Mouse (Mus musculus): ENCODE data around the gene Vstm2b. TPM values are rescaled to one million over a fixed set of nuclear protein-coding genes. Genes with fewer than 3 reads are reported as not detected.

Vstm2b gene
- total RNA-seq (2023) = not detected

GRCm38 (mm10) chr7:40898096-40898710 is at the start of gene Vstm2b:
Vstm2b (plus strand) TSS chr7:40898328.

Other genes starting within 250 kb of the Vstm2b start
- not detected for gene 4930433I11Rik, start 89.2 kb downstream of the Vstm2b start, total RNA-seq (2023)
- gene Gm4884, start 134.4 kb downstream of the Vstm2b start, total RNA-seq (2023) = not detected